Mouse (Mus musculus): ENCODE results near the gene Gm9747. TPM values are rescaled to one million over a fixed set of nuclear protein-coding genes. Genes with fewer than 3 reads are reported as not detected.
A peak's percentile ranks its signal among the peaks of the same experiment; 100 is the strongest.

The Gm9747 gene
- total and polyA plus RNA-seq, 2 experiments from 2014 or later = 16.3 TPM; not detected in 1

DNA sequence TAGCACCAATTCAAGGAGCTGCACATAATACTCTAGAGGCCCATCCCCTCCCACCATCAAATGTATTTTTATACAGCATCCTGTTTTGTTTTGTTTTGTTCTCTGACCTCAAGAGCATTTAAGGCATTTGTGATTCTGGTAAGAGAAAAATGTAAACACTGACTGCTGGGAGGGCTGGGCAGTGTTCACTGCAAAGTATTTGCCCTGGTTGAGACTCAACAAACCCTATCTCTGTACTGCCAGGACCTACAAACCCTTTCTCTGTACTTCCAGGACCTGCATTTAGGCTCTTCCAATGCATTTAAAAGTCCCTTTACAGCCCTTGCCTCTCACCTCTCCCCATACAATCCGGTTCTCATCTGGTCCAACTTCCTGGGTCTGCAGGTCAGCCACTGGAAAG is 41.4 kb downstream of the Gm9747 start:
- no peak overlapping the region for H3K9ac ChIP-seq (replicated peaks; ENCODE audit: low read length, poor library complexity, severe bottlenecking)
- H3K27ac ChIP-seq (ENCODE audit: low read depth, low read length) = no peak overlapping the region
- ATAC-seq (ENCODE audit: low FRiP score) (no peak), DNase-seq (ENCODE audit: low spot score) (no peak)
- no peak overlapping the region for H3K4me2 ChIP-seq (ENCODE audit: low read depth, low read length, poor library complexity, severe bottlenecking)
- H3K27me3 ChIP-seq (ENCODE audit: insufficient read depth, low read length) = no peaks in the 10 kb centered on the region
- no peaks in the 10 kb centered on the region for H3K36me3 ChIP-seq (ENCODE audit: insufficient read depth, low read length)
- H3K4me3 ChIP-seq (ENCODE audit: low read depth, low read length) = no peak overlapping the region
- TF ChIP-seq CTCF (IDR thresholded peaks at IDR 0.05) = no peak
- no peaks in the 10 kb centered on the region for H3K9me3 ChIP-seq (ENCODE audit: low read length)
- H3K4me1 ChIP-seq (ENCODE audit: insufficient read depth, low read length) = 0 out of 2 replicates have a peak, but pooled peaks cover 2% of the 10 kb centered on the region
- 37% methylated on average over 1 of the region's 1 CpGs for WGBS

DNA sequence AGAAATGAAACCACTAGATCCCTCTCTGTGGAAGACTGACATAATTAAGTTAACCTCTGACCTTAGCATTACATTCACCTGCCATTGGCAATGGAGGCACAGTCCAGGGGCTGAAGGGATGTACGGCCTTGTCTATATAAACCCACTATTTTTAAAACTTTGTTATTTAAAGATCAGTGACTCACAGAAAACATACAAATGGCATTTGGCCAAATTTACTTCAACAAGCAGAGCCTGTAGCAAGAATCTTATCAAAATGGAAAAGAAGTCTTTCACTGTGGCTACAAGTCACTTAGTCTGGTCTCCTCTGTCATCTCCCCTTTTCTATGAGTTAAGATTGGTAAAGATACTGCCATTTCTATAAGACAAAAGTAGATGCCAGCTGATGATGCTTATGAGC is 46.9 kb downstream of the Gm9747 start:
- WGBS = 87% methylated on average over 1 of the region's 1 CpGs
- DNase-seq (ENCODE audit: low spot score) = no peak
- no peak overlapping the region for H3K4me2 ChIP-seq (ENCODE audit: low read depth, low read length, poor library complexity, severe bottlenecking)

DNA sequence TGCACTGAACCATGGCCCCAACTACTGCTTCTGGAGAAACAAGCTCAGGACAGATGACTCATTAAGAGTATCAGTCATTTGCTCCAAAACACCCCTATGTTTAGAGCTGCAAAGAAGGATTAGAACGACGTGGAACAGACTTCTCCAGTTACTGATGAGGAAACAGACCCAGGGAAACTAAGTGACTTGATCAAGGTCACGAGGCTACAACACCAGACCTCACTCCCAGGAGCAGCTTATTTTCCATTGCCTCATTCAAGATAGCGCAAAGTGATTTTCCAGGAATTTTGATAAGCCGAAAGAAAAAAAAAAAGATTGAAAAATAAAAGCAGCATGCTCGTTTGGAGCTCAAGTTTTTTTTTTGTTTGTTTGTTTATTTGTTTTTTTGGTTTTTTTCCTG is 48.9 kb downstream of the Gm9747 start:
- no peak overlapping the region for H3K4me2 ChIP-seq (ENCODE audit: low read depth, low read length, poor library complexity, severe bottlenecking)
- ATAC-seq (ENCODE audit: low FRiP score) = no peak

More for the DNA sequence above, 46.9 kb downstream of the Gm9747 start:
- Histone ChIP-seq H3K4me1 (ENCODE audit: insufficient read depth, low read length) (no peaks in the 10 kb centered on the region; the same call in 1 of the 2 replicates), H3K36me3 (ENCODE audit: insufficient read depth, low read length) (no peaks in the 10 kb centered on the region), H3K9ac (replicated peaks; ENCODE audit: low read length, poor library complexity, severe bottlenecking) (no peak overlapping the region), H3K9me3 (ENCODE audit: low read length) (no peaks in the 10 kb centered on the region), H3K27me3 (ENCODE audit: insufficient read depth, low read length) (no peaks in the 10 kb centered on the region), H3K4me3 (ENCODE audit: low read depth, low read length) (no peak overlapping the region), H3K27ac (ENCODE audit: low read depth, low read length) (no peak overlapping the region)
- no peak for TF ChIP-seq CTCF (IDR thresholded peaks at IDR 0.05)
- ATAC-seq (ENCODE audit: low FRiP score) = no peak

DNA sequence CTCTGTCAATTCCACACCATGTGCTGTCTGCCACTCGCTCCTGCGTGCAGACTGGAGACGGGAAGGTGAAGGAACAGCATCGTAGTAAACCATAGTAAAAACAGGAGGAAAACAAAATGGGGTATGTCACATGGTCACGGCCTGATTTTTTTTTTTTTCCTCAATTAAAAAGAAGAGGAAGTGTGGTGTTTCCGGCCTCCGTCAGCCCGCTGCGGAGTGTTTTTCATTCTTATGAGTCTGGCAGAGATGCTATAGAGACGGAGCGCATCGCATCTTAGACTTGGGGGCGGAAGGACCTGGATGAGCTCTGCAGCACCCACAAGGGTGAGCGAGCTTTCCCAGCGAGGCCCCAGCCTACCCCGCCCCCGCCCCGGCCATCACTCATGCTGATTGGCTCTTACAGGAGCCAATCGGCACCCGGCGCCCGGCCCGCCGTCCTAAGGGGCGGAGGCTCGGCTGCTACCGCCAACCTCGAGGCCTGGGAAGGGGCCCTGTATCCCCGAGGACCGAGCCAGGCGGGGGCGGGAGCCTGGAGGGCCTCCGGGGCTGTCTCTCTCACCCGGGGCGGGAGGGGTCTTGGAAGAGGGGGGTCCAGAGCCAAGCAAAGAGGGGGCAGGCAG is 50.2 kb downstream of the Gm9747 start:
- TF ChIP-seq CTCF (IDR thresholded peaks at IDR 0.05) = no peak
- no peaks in the 10 kb centered on the region for H3K9me3 ChIP-seq (ENCODE audit: low read length)
- H3K27ac ChIP-seq (ENCODE audit: low read depth, low read length) = peak overlapping the region; percentile 86
- H3K9ac ChIP-seq (replicated peaks; ENCODE audit: low read length, poor library complexity, severe bottlenecking) = peak overlapping the region; percentile 60
- H3K36me3 ChIP-seq (ENCODE audit: insufficient read depth, low read length) = no peaks in the 10 kb centered on the region
- peak overlapping the region; percentile 73 for H3K4me2 ChIP-seq (ENCODE audit: low read depth, low read length, poor library complexity, severe bottlenecking)
- peak overlapping the region; percentile 47 for H3K4me3 ChIP-seq (ENCODE audit: low read depth, low read length)
- no peaks in the 10 kb centered on the region for H3K27me3 ChIP-seq (ENCODE audit: insufficient read depth, low read length)
- DNase-seq (ENCODE audit: low spot score) (peak; percentile 96), ATAC-seq (ENCODE audit: low FRiP score) (peak; percentile 98)
- peaks cover 9% of the 10 kb centered on the region; the same call in 1 of the 2 replicates for H3K4me1 ChIP-seq (ENCODE audit: insufficient read depth, low read length)
- 3% methylated on average over 34 of the region's 35 CpGs for WGBS

More for the DNA sequence above, 48.9 kb downstream of the Gm9747 start:
- Histone ChIP-seq H3K9me3 (ENCODE audit: low read length) (no peaks in the 10 kb centered on the region), H3K36me3 (ENCODE audit: insufficient read depth, low read length) (no peaks in the 10 kb centered on the region), H3K27ac (ENCODE audit: low read depth, low read length) (no peak overlapping the region), H3K9ac (replicated peaks; ENCODE audit: low read length, poor library complexity, severe bottlenecking) (no peak overlapping the region), H3K4me1 (ENCODE audit: insufficient read depth, low read length) (peaks cover 2% of the 10 kb centered on the region; the same call in 1 of the 2 replicates), H3K27me3 (ENCODE audit: insufficient read depth, low read length) (no peaks in the 10 kb centered on the region), H3K4me3 (ENCODE audit: low read depth, low read length) (no peak overlapping the region)
- DNase-seq (ENCODE audit: low spot score) = no peak
- 84% methylated on average over 6 of the region's 6 CpGs for WGBS
- TF ChIP-seq CTCF (IDR thresholded peaks at IDR 0.05) = no peak

DNA sequence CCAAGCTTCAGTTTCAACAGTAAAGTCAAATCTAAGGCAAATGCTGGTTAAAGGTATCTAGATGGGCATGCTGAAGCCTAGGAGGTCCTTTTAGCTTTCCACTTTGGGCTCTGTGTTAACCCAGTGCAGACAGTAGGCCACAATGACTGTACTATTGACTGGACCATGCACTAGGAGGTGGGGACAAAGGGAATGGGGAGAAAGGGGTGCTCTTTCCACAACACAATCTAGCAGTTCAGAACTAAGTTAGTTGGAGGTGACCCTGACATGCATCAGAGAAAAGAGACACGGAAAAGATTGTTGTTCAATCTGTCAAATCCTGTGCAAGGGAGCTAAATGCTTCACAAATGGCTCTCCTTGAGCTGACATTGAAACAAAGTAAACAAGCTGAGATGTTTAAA is 51.0 kb downstream of the Gm9747 start:
- TF ChIP-seq CTCF (IDR thresholded peaks at IDR 0.05) = no peak
- Histone ChIP-seq H3K4me1 (ENCODE audit: insufficient read depth, low read length) (peaks cover 13% of the 10 kb centered on the region; the same call in 1 of the 2 replicates), H3K9ac (replicated peaks; ENCODE audit: low read length, poor library complexity, severe bottlenecking) (peak overlapping the region; percentile 60), H3K27me3 (ENCODE audit: insufficient read depth, low read length) (no peaks in the 10 kb centered on the region), H3K36me3 (ENCODE audit: insufficient read depth, low read length) (no peaks in the 10 kb centered on the region), H3K4me3 (ENCODE audit: low read depth, low read length) (peak overlapping the region; percentile 47), H3K9me3 (ENCODE audit: low read length) (no peaks in the 10 kb centered on the region), H3K27ac (ENCODE audit: low read depth, low read length) (peak overlapping the region; percentile 86), H3K4me2 (ENCODE audit: low read depth, low read length, poor library complexity, severe bottlenecking) (peak overlapping the region; percentile 73)
- DNase-seq (ENCODE audit: low spot score) = no peak
- WGBS = 0% methylated on average over 1 of the region's 1 CpGs
- no peak for ATAC-seq (ENCODE audit: low FRiP score)

DNA sequence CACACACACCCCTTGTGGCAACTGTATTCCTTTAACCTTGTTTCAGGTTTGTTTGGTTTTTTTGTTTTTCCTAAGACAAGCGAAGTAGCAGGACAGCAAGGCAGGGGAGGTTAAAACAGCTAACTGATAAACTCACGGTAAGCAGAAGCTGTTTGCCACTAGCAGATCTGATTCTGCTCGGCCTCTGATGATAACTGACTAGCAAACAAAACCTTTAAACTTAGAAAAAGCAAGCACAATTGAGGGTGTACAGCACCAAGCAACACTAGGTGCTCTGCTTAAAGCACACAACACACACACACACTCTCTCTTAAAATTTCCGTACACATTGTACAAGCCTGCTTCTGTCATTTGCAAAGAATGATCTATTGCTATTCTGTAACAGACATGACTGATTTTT is 51.5 kb downstream of the Gm9747 start:
- no peaks in the 10 kb centered on the region for H3K9me3 ChIP-seq (ENCODE audit: low read length)
- no peaks in the 10 kb centered on the region for H3K27me3 ChIP-seq (ENCODE audit: insufficient read depth, low read length)
- DNase-seq (ENCODE audit: low spot score) (no peak), ATAC-seq (ENCODE audit: low FRiP score) (no peak)
- WGBS = 8% methylated on average over 4 of the region's 4 CpGs
- H3K27ac ChIP-seq (ENCODE audit: low read depth, low read length) = peak overlapping the region; percentile 86; the same call in 1 of the 2 replicates
- peak overlapping the region; percentile 73 for H3K4me2 ChIP-seq (ENCODE audit: low read depth, low read length, poor library complexity, severe bottlenecking)
- no peaks in the 10 kb centered on the region for H3K36me3 ChIP-seq (ENCODE audit: insufficient read depth, low read length)
- 0 out of 2 replicates have a peak overlapping the region, but pooled peaks have one; percentile 60 for H3K9ac ChIP-seq (replicated peaks; ENCODE audit: low read length, poor library complexity, severe bottlenecking)
- no peak for TF ChIP-seq CTCF (IDR thresholded peaks at IDR 0.05)
- H3K4me1 ChIP-seq (ENCODE audit: insufficient read depth, low read length) = peaks cover 18% of the 10 kb centered on the region; the same call in 1 of the 2 replicates
- H3K4me3 ChIP-seq (ENCODE audit: low read depth, low read length) = peak overlapping the region; percentile 47

Other genes with a start within 250 kb of the Gm9747 start
- 56.9 and 61.2 TPM in 2 replicates for gene Irs1, start 58.3 kb downstream of the Gm9747 start, total RNA-seq (2014; rRNA removed)
- gene Irs1, start 58.3 kb downstream of the Gm9747 start, polyA plus RNA-seq (2015; fragmentation: Nextera tagmentation; extraction: Ambion mirVana) = 4.7 and 5.0 TPM in 2 replicates
- gene Rhbdd1, start 83.3 kb downstream of the Gm9747 start, total RNA-seq (2014; rRNA removed) = 3.6 and 6.9 TPM in 2 replicates
- gene Rhbdd1, start 83.3 kb downstream of the Gm9747 start, polyA plus RNA-seq (2015; fragmentation: Nextera tagmentation; extraction: Ambion mirVana) = 2.3 and 2.8 TPM in 2 replicates

All from midbrain, postnatal 0 days (tissue).